Mouse (Mus musculus) hindbrain, embryonic 13.5 days (tissue): ENCODE measurements around the gene Hipk1. TPM values are rescaled to one million over a fixed set of nuclear protein-coding genes. Genes with fewer than 3 reads are reported as not detected.

ENCODE experiments used
- ATAC-seq: fragments of 200-750 bp; cut with Nextera tagmentation; 2 replicates; pipeline ENCODE4 v1.8.0; 2017; ENCODE audit warnings: moderate TSS enrichment; ENCODE audit not compliant: low FRiP score
- H3K27ac ChIP-seq: fragments of 300-500 bp; sonication (generic); 2 replicates; pipeline ENCODE4 v1.5.1; 2015; ENCODE audit warnings: inconsistent platforms, mild to moderate bottlenecking, moderate library complexity
- H3K27me3 ChIP-seq: fragments of 300-500 bp; sonication (generic); 2 replicates; pipeline ENCODE4 v1.6.1; 2015; ENCODE audit warnings: mild to moderate bottlenecking, inconsistent platforms
- H3K36me3 ChIP-seq: fragments of 300-500 bp; sonication (generic); 2 replicates; pipeline ENCODE4 v1.6.1; 2015; ENCODE audit warnings: mild to moderate bottlenecking, inconsistent platforms
- H3K4me1 ChIP-seq: fragments of 300-500 bp; sonication (generic); replicated peaks from 2 replicates; pipeline ENCODE4 v1.6.1; 2015; ENCODE audit warnings: inconsistent platforms
- H3K4me2 ChIP-seq: fragments of 300-500 bp; sonication (generic); 2 replicates; pipeline ENCODE4 v1.6.1; 2015; ENCODE audit warnings: inconsistent platforms, mild to moderate bottlenecking, moderate library complexity
- H3K4me3 ChIP-seq: fragments of 300-500 bp; sonication (generic); 2 replicates; pipeline ENCODE4 v1.5.1; 2015; ENCODE audit warnings: mild to moderate bottlenecking, inconsistent platforms
- H3K9ac ChIP-seq: fragments of 300-500 bp; sonication (generic); 2 replicates; pipeline ENCODE4 v1.6.1; 2015; ENCODE audit warnings: mild to moderate bottlenecking, inconsistent platforms
- H3K9me3 ChIP-seq: fragments of 300-500 bp; sonication (generic); 2 replicates; pipeline ENCODE4 v1.6.1; 2016; ENCODE audit warnings: inconsistent platforms
- WGBS: fragments of 180-500 bp; shearing (Covaris S2); methylation state at CpG from one replicate; pipeline ENCODE4 v1.1.7; 2015; 5-methylcytosine and 5-hydroxymethylcytosine counted together
- polyA plus RNA-seq: library from polyadenylated mRNA; unstranded; fragments of >200 nt; fragmentation: Nextera tagmentation; extraction: Ambion mirVana; gene quantifications from 2 replicates; pipeline ENCODE4 v1.2.1, GENCODE M21; 2015

Hipk1 gene
- polyA plus RNA-seq, 1 experiment from 2014 or later = 13.3 TPM

GRCm38 (mm10) chr3:103790346-103791145 lies 817 bp downstream of the Hipk1 start:
- H3K4me3 ChIP-seq = peak overlapping the region; percentile 90
- H3K36me3 ChIP-seq = no peaks in the 10 kb centered on the region
- ATAC-seq = peak; percentile 87
- peak overlapping the region; percentile 95 for H3K27ac ChIP-seq
- H3K4me2 ChIP-seq = peak overlapping the region; percentile 79
- peak overlapping the region; percentile 96 for H3K9ac ChIP-seq
- H3K27me3 ChIP-seq = peaks cover 4% of the 10 kb centered on the region; the same call in 1 of the 2 replicates
- WGBS = under 1% methylated on average over 36 of the region's 61 CpGs
- H3K4me1 ChIP-seq = peaks cover 30% of the 10 kb centered on the region
- H3K9me3 ChIP-seq = no peaks in the 10 kb centered on the region

- 3% methylated on average over 14 of the region's 14 CpGs for WGBS
- no peaks in the 10 kb centered on the region for H3K36me3 ChIP-seq
- peak overlapping the region; percentile 90 for H3K4me3 ChIP-seq
- peak overlapping the region; percentile 79 for H3K4me2 ChIP-seq
- H3K27me3 ChIP-seq = peaks cover 4% of the 10 kb centered on the region; the same call in 1 of the 2 replicates
- no peak for ATAC-seq
- peaks cover 30% of the 10 kb centered on the region for H3K4me1 ChIP-seq
- peak overlapping the region; percentile 96 for H3K9ac ChIP-seq
- no peaks in the 10 kb centered on the region for H3K9me3 ChIP-seq
- peak overlapping the region; percentile 95 for H3K27ac ChIP-seq
Observed at GRCm38 (mm10) chr3:103789891-103790345, 1.4 kb downstream of the Hipk1 start.

- Histone ChIP-seq H3K36me3 (no peaks in the 10 kb centered on the region), H3K9me3 (no peaks in the 10 kb centered on the region), H3K27me3 (peaks cover 4% of the 10 kb centered on the region; the same call in 1 of the 2 replicates), H3K4me1 (peaks cover 30% of the 10 kb centered on the region), H3K4me2 (peak overlapping the region; percentile 79), H3K27ac (no peak overlapping the region), H3K9ac (peak overlapping the region; percentile 96; the same call in 1 of the 2 replicates), H3K4me3 (peak overlapping the region; percentile 90; the same call in 1 of the 2 replicates)
- WGBS = 87% methylated on average over 7 of the region's 7 CpGs
- no peak for ATAC-seq
Observed at GRCm38 (mm10) chr3:103789096-103789495, 2.3 kb downstream of the Hipk1 start.

GRCm38 (mm10) chr3:103787225-103787624 lies 4.1 kb downstream of the Hipk1 start:
- no peak for ATAC-seq
- H3K4me3 ChIP-seq = no peak overlapping the region
- H3K4me2 ChIP-seq = no peak overlapping the region
- H3K4me1 ChIP-seq = peaks cover 30% of the 10 kb centered on the region
- no peaks in the 10 kb centered on the region for H3K27me3 ChIP-seq
- no peak overlapping the region for H3K9ac ChIP-seq
- no peaks in the 10 kb centered on the region for H3K36me3 ChIP-seq
- H3K27ac ChIP-seq = no peak overlapping the region
- WGBS = 69% methylated on average over 7 of the region's 7 CpGs
- no peaks in the 10 kb centered on the region for H3K9me3 ChIP-seq

GRCm38 (mm10) chr3:103782844-103783609 lies 8.3 kb downstream of the Hipk1 start:
- Histone ChIP-seq H3K4me2 (no peak overlapping the region), H3K4me1 (peaks cover 6% of the 10 kb centered on the region; the same call in 1 of the 2 replicates), H3K9ac (no peak overlapping the region), H3K36me3 (peaks cover 1% of the 10 kb centered on the region; the same call in 1 of the 2 replicates), H3K4me3 (no peak overlapping the region), H3K27me3 (no peaks in the 10 kb centered on the region), H3K9me3 (no peaks in the 10 kb centered on the region), H3K27ac (no peak overlapping the region)
- ATAC-seq = no peak
- 87% methylated on average over 4 of the region's 4 CpGs for WGBS

GRCm38 (mm10) chr3:103780777-103781176 lies 10.6 kb downstream of the Hipk1 start:
- Histone ChIP-seq H3K9me3 (no peaks in the 10 kb centered on the region), H3K36me3 (peaks cover 14% of the 10 kb centered on the region), H3K9ac (no peak overlapping the region), H3K4me3 (no peak overlapping the region), H3K4me1 (no peaks in the 10 kb centered on the region), H3K27me3 (no peaks in the 10 kb centered on the region), H3K27ac (no peak overlapping the region), H3K4me2 (no peak overlapping the region)
- WGBS = 87% methylated on average over 5 of the region's 5 CpGs
- ATAC-seq = no peak

- H3K9me3 ChIP-seq = no peaks in the 10 kb centered on the region
- 97% methylated on average over 3 of the region's 3 CpGs for WGBS
- H3K36me3 ChIP-seq = peaks cover 18% of the 10 kb centered on the region
- H3K9ac ChIP-seq = no peak overlapping the region
- no peak for ATAC-seq
- no peak overlapping the region for H3K4me2 ChIP-seq
- H3K4me1 ChIP-seq = no peaks in the 10 kb centered on the region
- peak overlapping the region; percentile 5; the same call in 1 of the 2 replicates for H3K27ac ChIP-seq
- H3K27me3 ChIP-seq = no peaks in the 10 kb centered on the region
- H3K4me3 ChIP-seq = no peak overlapping the region
Observed at GRCm38 (mm10) chr3:103780271-103780670, 11.1 kb downstream of the Hipk1 start.

GRCm38 (mm10) chr3:103779183-103779582 lies 12.2 kb downstream of the Hipk1 start:
- ATAC-seq = no peak
- Histone ChIP-seq H3K27me3 (no peaks in the 10 kb centered on the region), H3K9ac (no peak overlapping the region), H3K27ac (no peak overlapping the region), H3K36me3 (peaks cover 18% of the 10 kb centered on the region), H3K4me3 (no peak overlapping the region), H3K4me2 (no peak overlapping the region), H3K4me1 (no peaks in the 10 kb centered on the region), H3K9me3 (no peaks in the 10 kb centered on the region)
- WGBS = 83% methylated on average over 7 of the region's 7 CpGs

- Histone ChIP-seq H3K4me3 (no peak overlapping the region), H3K4me1 (no peaks in the 10 kb centered on the region), H3K4me2 (no peak overlapping the region), H3K27ac (no peak overlapping the region), H3K9ac (no peak overlapping the region), H3K36me3 (peaks cover 18% of the 10 kb centered on the region), H3K9me3 (no peaks in the 10 kb centered on the region), H3K27me3 (no peaks in the 10 kb centered on the region)
- no peak for ATAC-seq
- WGBS = 92% methylated on average over 6 of the region's 6 CpGs
Observed at GRCm38 (mm10) chr3:103778660-103779059, 12.7 kb downstream of the Hipk1 start.

- Histone ChIP-seq H3K4me3 (no peak overlapping the region), H3K27ac (no peak overlapping the region)
- no peak for ATAC-seq
Observed at GRCm38 (mm10) chr3:103777940-103778339, 13.4 kb downstream of the Hipk1 start.

GRCm38 (mm10) chr3:103774009-103774408 lies 17.4 kb downstream of the Hipk1 start:
- H3K9ac ChIP-seq = no peak overlapping the region
- H3K4me2 ChIP-seq = no peak overlapping the region
- no peaks in the 10 kb centered on the region for H3K27me3 ChIP-seq
- peaks cover 11% of the 10 kb centered on the region; the same call in 1 of the 2 replicates for H3K4me1 ChIP-seq
- no peak overlapping the region for H3K4me3 ChIP-seq
- no peak for ATAC-seq
- WGBS = 93% methylated on average over 15 of the region's 15 CpGs
- H3K36me3 ChIP-seq = peaks cover 23% of the 10 kb centered on the region
- H3K27ac ChIP-seq = no peak overlapping the region
- H3K9me3 ChIP-seq = no peaks in the 10 kb centered on the region

More at GRCm38 (mm10) chr3:103777940-103778339, 13.4 kb downstream of the Hipk1 start:
- H3K4me2 ChIP-seq = no peak overlapping the region
- no peaks in the 10 kb centered on the region for H3K27me3 ChIP-seq
- no peaks in the 10 kb centered on the region for H3K9me3 ChIP-seq
- H3K36me3 ChIP-seq = peaks cover 18% of the 10 kb centered on the region
- no peak overlapping the region; the same call in 1 of the 2 replicates for H3K9ac ChIP-seq
- 90% methylated on average over 11 of the region's 11 CpGs for WGBS
- H3K4me1 ChIP-seq = 0 out of 2 replicates have a peak, but pooled peaks cover 5% of the 10 kb centered on the region

GRCm38 (mm10) chr3:103773508-103773907 lies 17.9 kb downstream of the Hipk1 start:
- peaks cover 27% of the 10 kb centered on the region for H3K36me3 ChIP-seq
- no peak overlapping the region for H3K4me3 ChIP-seq
- ATAC-seq = no peak
- no peak overlapping the region; the same call in 1 of the 2 replicates for H3K27ac ChIP-seq
- 93% methylated on average over 3 of the region's 3 CpGs for WGBS
- H3K4me2 ChIP-seq = no peak overlapping the region
- no peaks in the 10 kb centered on the region for H3K27me3 ChIP-seq
- no peak overlapping the region for H3K9ac ChIP-seq
- no peaks in the 10 kb centered on the region for H3K9me3 ChIP-seq
- H3K4me1 ChIP-seq = peaks cover 11% of the 10 kb centered on the region; the same call in 1 of the 2 replicates
